Mouse (Mus musculus) cerebellum, adult 2 months (tissue): ENCODE measurements around the gene Trpc7.

Experiments used
- CTCF ChIP-seq: fragments of 200-500 bp; IDR thresholded peaks from 2 replicates; pipeline ENCODE4 v1.5.1; 2011; ENCODE audit warnings: low read depth, mild to moderate bottlenecking, control low read depth, low read length, moderate library complexity, borderline replicate concordance; ENCODE audit not compliant: insufficient read depth
- POLR2A ChIP-seq: fragments of 200-500 bp; IDR thresholded peaks from 2 replicates; pipeline ENCODE4 v1.6.1; 2011; ENCODE audit warnings: low read length, control low read depth, borderline replicate concordance; ENCODE audit not compliant: insufficient read depth

DNA sequence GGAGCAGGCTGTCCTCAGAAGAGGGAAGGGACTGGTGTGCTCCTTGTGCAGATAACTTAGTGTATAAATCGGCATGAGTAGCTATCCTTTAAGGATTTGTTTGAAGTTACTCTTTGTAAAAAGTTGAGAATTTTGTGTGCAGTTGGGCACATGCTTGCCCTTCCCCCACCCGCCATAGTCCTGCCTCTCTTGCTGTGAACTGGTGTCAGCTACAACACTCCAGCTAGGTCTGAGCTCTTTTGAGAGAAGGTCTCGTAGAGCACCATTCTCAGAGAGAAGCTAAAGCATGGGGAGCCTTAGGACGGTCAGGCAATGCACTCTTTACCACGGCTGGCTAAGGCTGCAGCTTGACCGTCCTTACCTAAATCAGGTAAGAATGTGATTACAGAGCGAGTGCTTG is 154.1 kb downstream of the Trpc7 start:
- no peak for TF ChIP-seq POLR2A
- no peak for TF ChIP-seq CTCF
